Mouse (Mus musculus) frontal cortex, postnatal 25 days (tissue): Measurements from ENCODE around the gene Tbc1d14.

Experiments
- DNase-seq, 2 experiments: peaks; one replicate each; pipeline ENCODE4 v3.0.0; 2022; ENCODE audit warnings: low spot score in 2 of 2

Tbc1d14 gene

DNA sequence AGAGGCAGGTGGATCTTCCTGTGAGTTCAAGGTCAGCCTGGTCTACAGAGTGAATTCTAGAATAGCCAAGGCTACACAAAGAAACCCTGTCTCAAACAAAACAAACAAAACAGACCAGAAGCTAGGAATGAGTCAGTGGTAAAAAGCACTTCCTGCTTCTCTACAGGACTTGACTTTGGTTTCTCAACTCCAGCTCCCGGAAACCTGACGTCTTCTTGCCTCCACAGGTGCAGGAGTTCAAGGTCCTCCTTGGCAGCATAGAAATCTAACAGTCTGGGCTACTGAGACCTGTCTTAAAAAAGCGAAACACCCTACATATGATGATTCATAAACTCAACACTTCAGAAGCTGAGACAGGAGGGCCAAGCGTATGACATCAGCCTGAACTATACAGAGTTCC lies 39.2 kb downstream of the Tbc1d14 start:
- DNase-seq: no peak

DNA sequence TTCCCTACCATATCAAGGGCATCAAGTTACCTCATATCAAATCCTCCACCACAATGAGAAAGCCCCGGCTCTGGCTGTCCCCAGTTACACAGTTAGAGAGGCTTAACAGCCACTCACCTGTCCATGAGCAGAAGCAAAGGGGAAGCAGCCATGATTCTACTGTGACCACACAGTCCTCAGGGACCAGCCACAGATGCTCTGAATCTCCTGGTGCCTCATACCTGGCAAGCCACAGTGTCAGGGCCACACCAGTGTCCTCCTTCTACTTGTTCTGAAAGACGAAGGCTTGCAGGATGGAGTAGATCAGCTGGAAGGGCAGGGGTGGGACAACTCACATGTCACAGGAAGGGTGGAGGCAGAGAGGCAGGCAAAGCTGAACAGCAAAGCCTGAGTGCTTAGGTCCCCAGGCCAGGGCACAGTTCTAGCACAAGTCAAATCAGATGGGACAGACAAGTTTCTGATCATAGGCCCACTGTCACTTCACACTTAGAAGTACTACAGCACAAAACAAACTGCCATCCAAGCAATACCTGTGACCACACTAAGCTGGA lies 39.9 kb downstream of the Tbc1d14 start:
- DNase-seq: no peak

DNA sequence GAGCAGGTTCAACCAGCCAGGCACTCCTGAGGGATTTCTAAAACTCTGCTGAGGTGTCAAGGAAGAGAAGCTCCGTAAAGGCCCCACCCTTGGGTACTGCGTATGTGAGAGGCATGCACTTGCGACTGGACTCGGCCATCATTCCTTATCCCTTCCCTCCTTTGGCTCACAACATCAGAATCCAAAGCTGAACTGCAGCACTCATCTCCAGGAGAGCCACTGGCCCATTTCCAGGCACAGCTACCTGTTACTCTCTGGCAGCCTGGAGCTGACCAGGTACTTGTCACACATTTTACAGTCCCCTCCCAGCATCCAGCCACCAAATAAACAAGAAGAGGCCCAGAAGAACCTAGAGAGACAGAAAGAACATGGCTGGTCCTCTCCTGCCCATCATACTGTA lies 40.7 kb downstream of the Tbc1d14 start:
- no peak for DNase-seq

DNA sequence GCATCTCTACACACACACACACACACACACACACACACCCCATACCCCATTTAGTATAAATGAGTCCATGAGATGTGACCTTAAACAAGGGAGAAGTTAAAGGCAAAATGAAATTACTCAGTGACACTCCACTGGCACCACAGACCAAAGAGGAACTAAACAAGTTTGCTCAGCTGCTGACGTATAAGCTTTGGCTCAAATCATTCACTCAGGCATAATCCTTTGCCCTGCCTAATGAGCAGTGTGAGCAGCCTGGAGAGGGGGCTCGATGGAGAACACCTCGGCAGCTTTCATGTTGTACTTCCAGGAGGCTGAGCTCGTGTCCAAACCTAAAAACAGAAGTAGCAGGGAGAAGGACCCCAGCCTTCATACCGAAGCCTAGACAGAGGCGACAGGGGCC lies 43.8 kb downstream of the Tbc1d14 start:
- no peak for DNase-seq

DNA sequence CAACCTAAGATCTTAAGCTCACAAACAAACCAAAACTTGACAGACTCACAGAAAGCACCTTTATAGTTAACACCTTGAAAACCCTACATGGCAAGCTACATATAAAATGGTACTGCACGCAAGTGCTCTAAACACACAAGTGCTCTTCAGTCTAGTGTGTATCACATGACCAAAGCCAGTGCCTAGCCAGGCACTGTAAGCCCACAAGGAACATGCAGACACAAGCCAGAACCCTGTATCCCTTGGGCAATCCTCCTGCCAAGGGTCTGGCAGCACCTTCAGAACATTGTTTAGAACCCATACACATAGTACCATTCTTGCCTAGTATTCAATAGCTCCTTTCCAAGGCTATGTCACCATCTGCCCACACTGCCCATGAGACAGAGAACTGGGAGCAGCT lies 48.3 kb downstream of the Tbc1d14 start:
- no peak for DNase-seq

DNA sequence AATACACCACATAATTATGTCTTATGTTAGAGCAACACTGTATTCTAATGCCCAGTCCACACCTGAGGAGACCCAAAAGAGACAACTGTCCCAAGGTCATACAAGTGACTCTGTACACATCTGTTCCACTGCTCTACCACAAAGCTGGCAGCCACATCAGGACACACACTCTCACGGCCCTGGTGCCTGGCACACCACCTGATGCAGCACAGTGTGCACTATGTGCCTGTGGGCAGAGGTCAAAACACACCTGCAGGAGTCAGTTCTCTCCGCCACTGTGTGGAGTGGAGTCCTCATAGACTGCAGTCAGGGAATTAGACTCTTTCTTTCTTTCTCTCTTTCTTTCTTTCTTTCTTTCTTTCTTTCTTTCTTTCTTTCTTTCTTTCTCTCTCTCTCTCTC lies 52.1 kb downstream of the Tbc1d14 start:
- DNase-seq: no peak

DNA sequence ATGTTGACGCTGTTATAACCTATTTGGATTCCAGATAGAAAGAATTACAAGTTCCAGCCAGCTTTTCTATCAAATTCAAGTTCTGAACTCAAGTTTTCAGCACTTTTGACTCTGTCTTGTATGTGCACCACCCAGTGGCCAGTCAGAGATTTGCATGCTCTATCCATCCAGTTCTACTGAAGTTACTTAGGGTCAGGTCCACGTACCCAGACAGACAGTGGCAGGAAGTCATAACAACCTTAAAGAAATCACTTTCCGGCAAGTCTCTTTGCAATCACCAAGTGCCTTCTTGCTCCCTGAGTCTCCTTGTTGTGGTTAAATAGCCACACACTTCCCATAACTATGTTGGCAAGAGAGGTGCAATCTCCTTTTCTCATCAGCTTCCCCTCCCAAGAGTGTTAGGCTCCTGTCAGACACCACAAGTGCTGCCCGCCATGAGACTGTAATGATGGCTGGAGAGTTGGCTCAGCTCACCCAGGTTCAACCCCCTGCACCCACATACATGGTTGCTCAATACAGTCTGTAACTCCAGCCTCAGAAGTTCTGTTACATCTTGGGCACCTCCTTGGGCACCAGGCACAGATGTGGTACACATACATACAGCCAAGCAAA lies 54.4 kb downstream of the Tbc1d14 start:
- DNase-seq: peak; percentile 50 to 60

DNA sequence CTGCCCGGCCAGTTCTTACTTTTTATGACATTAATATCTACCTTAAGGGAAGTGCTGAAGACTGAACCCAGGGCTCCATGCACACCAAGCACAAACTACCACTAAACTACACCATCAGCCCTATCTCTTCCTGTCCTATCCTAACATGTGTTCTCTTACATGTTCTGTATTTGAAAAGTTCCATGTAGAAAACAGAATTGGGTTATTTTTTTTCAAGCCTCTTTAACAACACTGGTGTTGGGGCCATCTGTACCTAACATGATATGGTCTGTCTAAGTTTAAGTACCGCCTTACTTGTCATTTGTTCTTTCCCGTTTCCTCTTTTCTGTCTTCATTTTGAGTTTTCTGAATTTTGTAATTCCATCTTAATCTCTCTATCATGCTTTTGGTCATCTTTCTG lies 56.7 kb downstream of the Tbc1d14 start:
- DNase-seq: no peak

DNA sequence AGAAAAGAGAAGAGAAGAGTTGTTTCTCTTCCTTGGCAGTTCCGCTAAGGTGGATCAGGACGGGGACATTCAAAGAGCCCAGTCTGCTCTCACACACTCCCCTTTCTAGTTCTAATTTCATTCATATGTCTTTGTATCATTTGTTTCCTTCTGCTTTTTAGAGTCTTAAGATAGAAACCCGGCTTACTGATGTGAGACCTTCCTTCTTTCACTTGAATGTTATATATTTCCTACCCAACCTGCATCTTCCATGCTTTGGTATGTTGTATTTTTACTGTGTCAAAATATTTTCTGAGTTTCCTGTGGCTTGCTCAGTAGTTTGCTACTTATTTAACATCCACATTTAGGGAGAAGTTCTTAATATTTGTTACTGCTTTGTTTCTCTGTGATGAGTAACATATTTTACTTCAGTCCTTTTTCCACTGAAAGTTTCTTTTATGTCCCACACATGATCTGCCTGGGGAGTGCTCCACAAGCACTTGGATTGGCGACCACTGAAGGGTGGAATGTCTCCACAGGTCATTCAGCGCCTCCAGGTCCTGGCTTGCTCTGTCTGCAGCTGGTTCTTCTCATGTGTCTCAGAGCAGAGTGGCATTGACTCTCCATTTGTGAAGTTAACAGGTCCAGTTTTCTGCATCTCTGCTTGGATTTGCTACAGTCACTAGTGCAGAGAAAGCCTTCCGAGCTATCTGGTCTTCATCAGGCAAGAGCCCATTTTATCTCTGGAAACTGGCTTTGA lies 57.5 kb downstream of the Tbc1d14 start:
- no peak for DNase-seq

DNA sequence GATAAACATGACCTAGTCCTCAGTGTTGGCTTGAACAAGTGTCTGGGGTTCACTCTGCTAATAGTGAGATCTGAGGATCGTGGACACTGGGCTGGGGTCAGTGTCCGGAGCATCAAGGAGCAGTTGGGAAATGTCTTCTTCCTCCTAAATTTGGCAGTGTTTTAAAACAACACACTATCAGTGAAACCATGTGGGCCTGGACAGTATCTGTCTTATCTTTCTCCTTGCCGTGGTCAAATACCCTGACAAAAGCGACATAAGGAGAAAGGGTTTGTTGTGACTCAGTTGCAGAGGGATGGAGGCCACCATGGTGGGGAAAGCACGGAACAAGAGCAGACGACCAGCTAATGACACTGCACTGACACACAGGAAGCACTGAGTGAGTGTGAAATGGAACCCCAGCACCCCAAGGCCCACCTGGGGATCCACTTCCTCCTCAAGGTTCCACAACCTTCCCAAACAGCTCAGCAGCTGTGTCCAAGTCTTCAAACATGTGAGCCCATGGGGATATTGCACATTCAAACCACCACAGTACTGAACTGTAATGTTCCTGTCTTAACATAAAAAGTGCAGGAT lies 58.5 kb downstream of the Tbc1d14 start:
- DNase-seq: no peak

DNA sequence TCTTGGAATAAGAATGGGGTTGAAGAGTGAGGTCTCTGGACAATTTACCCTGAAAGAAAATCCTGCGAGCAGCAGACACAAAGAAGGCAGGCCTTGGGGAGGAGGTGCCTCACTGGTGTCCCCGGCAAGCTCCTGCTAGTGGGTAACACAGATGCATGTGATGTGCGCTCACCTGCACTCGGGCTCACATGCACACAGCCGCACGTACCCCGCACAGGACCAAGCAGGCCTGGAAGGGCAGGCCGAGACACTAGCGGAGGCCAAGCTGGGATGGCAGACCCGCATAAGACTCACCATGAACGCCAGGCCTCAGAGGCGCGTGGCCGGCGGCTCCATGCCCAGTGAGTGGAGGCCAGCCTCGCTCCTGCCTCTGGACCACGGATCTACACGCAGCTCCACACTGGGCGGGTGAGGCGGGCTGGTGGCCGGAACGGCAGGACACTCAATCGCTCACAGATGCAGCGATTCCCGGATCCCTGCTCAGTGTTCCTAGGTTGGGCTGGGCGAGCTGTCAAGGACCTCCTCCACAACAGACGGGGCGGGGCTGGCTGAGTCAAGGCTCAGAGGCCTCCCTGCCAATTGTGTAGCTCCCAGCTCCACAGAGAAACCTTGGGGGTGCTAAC lies 62.8 kb downstream of the Tbc1d14 start:
- DNase-seq: peak; percentile 84 to 91

DNA sequence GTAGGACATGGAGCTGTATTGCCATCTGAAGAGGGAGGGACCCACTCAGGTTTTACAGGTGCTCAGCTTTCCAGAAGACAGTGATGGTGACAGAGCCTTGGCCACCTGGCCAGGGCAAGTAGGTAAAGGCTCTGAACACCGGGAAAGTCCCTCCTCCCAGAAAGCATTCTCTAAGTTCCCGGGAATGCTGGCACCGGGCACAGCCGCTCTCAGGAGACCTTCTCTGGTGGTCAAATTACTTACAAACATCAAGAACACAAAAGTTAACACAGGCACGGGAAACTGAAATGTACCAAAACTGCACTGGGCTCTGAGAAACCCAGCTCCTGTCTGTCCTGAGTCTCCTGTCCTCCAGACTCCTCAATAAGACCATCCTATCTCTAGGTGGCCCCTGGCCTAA lies 63.4 kb downstream of the Tbc1d14 start:
- DNase-seq: no peak

DNA sequence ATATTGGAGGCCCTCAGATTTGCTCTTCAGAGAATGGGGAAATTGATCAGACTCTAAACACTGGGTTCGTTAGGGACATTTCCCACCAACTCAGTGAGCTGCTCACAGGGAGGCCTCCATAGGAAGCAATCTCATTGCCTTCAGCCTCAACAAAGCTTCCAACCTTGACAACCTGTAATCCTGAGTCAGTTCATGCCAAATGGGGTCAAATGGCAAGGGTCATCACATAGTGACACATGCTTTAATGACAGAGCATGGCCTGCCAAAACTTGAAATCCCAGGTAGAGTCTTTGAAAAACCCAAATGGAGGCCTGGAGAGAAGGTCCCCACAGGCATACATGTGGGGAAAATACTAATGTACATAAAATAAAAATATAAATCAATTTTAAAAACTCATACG lies 66.2 kb downstream of the Tbc1d14 start:
- DNase-seq: no peak

DNA sequence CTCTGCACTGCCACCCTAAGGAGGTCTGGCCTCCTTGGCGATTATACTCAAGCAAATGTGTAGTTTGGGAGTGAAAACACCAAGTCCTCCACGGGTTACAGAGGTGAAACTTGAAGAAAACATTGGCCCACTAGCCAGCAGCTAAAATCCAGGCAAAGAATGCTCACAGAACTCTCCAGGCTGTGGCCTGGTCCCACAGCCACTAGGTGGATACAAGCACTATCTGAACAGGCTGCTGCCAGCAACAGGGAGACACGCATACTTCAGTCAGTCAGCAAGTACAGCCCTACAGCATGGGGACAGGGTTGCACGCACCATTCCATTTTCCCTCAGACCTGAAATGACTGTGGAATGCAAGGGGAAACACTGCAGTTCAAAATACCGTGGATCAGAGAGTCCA lies 66.8 kb downstream of the Tbc1d14 start:
- DNase-seq: no peak

DNA sequence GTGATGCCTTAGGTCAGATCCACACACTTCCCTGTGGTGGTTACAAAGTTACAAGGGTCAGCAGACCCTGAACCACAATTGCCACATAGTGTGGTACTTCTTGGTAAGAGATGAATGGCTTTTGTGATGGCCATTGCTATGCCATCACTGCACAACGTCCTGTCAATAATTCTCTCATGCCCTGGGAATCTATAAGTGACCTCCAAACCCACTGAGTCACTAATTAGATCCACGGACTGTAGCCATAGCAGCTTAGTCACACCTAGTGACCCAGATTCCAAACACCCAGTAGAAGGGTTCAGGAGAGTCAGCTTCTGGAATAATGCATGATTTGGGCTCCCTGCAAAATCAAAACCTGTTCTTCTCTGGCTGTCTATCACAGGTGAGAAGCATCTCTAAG lies 67.9 kb downstream of the Tbc1d14 start:
- no peak for DNase-seq

DNA sequence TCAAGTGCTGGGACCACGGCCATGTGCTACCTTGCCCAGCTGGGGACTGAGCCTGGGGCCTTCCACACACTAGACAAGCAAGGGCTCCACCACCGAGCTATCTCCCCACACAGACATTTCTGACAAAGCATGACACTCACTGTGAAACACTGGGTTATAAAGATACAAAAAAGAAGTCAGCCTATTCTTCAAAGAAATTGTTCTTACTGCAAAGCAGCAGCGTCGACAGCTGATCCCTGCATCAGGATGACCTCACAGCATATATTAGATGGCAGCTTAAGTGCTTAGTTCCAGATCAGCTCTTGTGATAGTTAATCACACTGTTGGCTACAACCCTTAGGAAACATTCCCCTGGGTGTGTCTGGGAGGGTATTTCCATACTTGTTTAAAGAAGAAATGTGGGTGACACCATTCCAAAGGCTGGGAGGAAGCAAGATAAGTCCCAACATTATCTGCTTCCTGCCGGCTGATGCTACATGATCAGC lies 69.8 kb downstream of the Tbc1d14 start:
- DNase-seq: no peak

DNA sequence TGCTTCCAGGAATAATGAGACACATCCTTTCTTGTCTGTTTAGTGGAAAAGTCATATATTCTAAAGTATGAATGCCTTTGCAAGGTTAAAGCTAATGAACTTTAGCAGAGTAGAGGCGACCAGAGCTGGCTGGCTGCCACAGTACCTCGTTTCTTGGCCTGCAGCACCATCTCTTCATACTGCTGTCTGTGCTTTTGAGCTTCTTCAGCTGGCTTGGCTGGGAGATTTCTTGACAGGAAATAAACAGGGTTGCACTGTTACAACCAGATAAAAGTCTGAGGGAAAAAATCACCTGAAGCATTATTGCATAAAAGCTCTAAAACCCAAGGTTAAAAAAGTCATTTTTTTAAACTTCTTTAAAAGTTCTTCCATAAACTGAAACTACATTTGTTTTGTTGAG lies 70.3 kb downstream of the Tbc1d14 start:
- DNase-seq: no peak

DNA sequence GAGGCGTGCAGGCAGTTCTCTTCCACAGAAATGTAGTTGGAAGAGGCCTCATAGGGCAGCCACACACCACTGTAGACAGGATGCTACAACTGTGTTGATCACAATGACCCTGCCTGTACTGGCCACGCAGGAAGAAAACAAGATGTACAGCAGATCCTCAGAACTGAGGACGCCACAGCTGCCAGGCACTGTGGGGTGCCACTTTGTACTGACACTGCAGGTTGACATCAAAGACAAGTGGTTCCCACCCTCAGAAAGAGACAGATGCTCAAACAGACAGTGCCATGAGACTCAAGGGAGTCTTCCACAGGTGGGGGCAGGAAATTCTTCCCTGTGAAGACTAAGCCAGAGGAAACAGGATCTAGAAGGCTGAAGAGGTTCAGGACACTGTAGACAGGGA lies 73.3 kb downstream of the Tbc1d14 start:
- no peak for DNase-seq

DNA sequence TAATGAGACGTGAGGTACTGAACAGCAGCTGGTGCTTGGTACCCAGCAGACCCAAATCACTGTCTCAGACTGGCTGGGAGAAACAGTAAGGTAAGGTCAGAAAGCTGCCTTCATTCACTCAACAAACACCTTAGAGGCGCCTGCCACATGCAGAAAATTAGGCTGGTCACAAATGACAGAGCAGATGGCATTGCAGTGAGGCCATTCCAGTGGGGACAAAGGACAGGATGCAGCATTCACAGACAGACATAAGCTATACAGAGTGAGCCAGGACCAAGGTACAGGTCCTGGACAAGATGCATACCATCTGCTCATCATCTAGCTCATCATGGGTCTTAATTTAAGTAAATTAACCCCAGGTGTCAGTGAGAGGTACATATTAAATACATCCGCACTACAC lies 75.5 kb downstream of the Tbc1d14 start:
- no peak for DNase-seq

DNA sequence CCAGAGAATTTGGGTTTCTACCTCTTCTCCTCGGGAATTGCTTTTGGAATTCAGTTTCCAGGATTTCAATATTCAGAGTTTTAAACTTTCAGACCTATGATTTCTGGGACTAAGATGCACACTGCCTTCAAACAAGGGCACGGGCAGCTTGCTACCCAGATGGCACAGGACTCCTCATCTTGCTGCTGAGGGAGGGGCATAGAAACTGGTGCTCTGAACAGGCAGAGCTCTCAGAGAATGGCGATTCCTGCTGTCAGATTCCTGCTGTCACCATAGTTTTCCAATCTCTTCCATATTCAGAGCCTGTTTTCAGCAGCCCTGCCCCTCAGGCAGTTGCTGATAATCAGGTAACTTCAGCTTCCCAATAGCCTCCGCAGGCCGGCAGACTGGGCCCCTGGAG lies 77.5 kb downstream of the Tbc1d14 start:
- DNase-seq: no peak

DNA sequence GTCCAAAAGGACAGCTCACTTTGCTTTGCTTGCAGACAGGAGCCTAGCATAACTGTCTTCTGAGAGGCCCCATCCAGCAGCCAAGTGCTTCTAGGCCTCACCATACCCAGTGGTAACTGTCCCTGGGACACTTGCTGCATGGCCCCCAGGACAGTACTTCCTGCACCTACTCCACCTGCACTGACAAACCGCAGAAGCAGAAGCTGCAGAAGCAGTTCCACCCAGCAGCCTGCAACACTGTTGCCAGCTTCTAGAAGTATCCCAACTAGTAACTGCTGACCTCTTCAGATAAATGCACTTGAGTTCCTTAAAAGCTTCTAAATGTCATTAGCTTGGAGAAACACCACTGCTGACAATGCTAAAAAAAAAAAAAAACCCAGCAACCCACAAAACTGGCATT lies 78.0 kb downstream of the Tbc1d14 start:
- DNase-seq: no peak

DNA sequence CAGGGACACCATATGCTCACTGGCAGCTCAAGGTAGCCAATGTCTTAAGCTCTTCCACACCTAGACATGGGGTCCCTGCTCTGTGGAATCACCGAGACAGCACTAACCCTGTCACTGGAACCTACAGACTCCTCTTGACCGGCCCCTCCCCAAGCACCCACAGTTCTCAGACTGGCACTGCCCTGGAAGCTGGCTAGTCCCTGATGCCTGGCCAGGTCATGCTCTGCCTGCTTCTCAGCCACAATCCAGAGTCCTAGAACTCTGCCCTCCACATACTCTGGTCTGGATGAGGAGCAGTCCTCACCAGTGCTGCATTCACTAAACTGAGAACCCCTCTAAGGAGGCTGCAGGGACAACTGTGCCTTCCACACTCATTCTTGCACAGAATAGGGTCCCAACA lies 82.1 kb downstream of the Tbc1d14 start:
- DNase-seq: no peak

DNA sequence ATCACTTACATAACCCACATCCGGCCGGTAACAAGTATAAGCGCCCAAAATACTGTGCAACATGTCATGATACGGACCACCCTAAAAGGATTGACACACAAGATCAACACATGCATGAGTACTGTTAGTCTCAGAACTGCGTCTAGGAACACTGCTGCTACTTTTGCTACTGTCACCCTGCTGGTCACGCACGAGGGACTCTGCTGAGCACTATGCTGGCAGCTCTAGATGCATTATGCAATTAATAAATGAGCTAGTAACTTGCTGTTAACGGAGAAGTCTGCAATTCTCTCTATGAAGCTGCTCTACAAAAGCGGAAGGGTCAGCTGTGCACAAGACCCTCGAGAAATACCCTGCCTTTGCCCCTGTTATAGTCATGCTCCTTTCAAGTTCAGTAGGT lies 84.7 kb downstream of the Tbc1d14 start:
- DNase-seq: no peak
